Mouse (Mus musculus): Measurements from ENCODE around the gene Zfp451. TPM values are rescaled to one million over a fixed set of nuclear protein-coding genes. Genes with fewer than 3 reads are reported as not detected.
"Not testable (repeated sequence)": the region's sequence is repeated elsewhere in the genome, so short reads cannot be mapped to it uniquely, and the experiment has no call there.

Gene Zfp451
- total RNA-seq (2021): 10 to 100 TPM; 10.9 to 12.1 TPM
- long read RNA-seq, experiment 1, full-length matches to known transcripts: 6 of 11 reads
- long read RNA-seq, experiment 1, partial matches to known transcripts: 0 of 11 reads
- long read RNA-seq, experiment 1, other reads (novel, unspliced or antisense): 5 of 11 reads
- long read RNA-seq, experiment 2, full-length matches to known transcripts: 3 of 8 reads
- long read RNA-seq, experiment 2, partial matches to known transcripts: 1 of 8 reads
- long read RNA-seq, experiment 2, other reads (novel, unspliced or antisense): 4 of 8 reads

DNA sequence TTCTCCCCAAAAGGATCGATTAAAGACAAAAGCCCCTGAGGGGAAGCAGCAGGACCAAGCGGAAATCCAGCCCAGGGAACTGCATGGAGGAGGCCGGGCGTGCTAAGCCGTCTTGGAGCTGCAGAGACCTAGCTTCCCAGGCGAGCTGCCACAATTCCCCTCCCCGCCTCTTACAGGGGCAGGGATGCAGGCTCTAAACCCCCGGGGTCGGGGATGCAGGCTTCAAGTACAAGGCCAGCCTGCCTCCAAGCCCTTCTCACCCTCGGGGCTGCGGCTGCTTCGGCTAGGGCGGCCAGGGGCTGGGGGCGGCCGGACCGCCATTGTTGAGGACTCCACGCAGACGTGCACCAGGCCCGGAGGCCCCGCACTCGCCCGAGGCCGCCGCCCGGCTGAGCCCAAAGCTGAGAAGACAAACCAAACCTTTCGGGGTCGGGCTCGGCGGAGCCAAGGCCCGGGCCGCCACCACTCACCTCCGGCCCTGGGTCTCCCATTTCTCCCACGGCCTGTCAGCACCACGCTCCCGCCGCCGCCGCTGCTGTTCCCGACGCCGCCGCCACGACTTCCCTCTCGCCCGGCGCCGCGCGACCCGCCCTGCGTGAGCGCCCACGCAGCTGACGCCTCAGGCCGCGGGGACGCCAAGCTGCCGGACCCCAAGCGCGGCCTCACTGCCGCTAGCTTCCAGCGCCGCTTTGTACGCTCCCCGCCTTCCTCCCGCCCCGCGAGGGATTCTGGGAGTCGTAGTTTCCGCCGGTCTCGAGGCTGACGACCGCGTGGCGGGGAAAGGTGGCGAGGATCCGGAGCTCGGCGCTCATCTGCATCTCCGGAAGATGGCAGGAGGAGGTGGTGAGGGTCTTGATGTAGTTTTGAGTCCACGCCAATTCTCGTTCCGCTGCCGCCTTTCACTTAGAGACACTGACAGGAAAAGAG, at the start of gene Zfp451:
Gene Zfp451, minus strand, starts transcription at position 728 of the 927 bp plus-strand sequence.
- intact Hi-C loops (cut with DNase I): no loop called here
- H3K4me3 ChIP-seq: peak within 1 kb of the TSS; percentile 84
- H3K27ac ChIP-seq: peak within 1 kb of the TSS; percentile 94
- TF ChIP-seq CTCF (IDR thresholded peaks at IDR 0.05): peak; percentile 45
- peak; percentile 94 for DNase-seq

DNA sequence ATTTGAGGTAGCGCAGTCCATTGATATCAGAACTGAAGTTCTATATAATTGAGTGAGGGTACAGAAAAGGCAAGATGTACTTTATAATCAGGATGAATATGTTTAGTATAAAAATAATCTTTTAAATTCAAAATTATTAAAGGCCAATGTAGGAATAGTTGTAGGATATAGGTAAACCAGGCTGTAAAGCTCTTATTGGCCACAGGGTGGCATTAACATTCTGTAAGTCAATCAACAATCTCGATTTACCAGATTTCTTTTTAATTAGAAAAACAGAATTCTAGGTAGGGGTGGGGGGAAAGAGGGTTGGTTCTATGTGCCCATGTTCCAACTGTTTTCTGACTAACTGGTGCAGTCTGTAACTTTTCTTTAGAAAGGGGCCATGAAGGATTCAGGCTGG, 32.4 kb upstream of the Zfp451 start:
- intact Hi-C loops (cut with DNase I): no loop called here
- peak; percentile 18; the same call in 1 of the 2 replicates for TF ChIP-seq CTCF (IDR thresholded peaks at IDR 0.05)
- no peak overlapping the region for H3K4me3 ChIP-seq
- no peak overlapping the region for H3K27ac ChIP-seq
- no peak for DNase-seq

GRCm38 (mm10) chr1:33843823-33844222, 29.4 kb upstream of the Zfp451 start:
- intact Hi-C loops (cut with DNase I): no loop called here
- no peak for DNase-seq
- TF ChIP-seq CTCF (IDR thresholded peaks at IDR 0.05): no peak
- no peak overlapping the region for H3K27ac ChIP-seq
- no peak overlapping the region for H3K4me3 ChIP-seq

DNA sequence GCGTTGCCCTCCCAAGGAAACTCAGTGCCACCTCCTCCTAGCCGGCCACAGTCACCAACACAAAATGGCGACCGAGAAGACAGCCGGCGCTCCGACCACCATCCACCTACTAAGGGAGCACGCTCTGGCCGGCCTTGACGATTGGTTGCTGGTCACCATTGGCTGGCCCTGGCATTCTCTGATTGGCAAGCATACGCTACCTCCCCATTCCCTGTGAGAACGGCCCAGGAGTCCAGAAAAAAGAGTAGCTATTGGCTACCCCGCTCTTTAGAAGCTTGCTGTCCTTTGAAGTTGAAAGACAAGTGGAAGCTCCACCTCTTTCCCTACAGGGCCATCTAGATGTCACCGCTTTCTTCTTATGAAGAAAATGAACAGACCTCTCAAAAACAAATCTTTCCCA, 24.6 kb upstream of the Zfp451 start:
- H3K27ac ChIP-seq; H3K4me3 ChIP-seq; DNase-seq; intact Hi-C loops (cut with DNase I): not testable (repeated sequence)

DNA sequence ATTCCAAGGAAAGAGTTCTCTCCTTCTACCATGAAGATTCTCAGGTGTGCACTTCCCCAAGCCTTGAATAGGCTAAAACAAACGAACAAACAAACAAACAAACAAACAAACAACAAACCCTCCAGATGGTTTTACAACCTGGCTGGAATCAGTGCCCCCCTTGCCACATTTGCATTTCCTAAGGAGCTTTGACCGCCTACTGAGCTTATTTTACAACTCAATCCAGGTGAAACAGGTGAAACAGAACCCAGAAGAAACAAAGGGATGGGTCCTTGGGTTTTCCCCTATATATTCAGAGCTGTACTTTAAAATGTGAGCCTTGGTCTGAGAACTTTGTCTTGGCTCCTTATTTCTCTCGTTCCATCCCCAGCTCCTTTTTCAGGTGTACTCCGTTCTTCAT, 16.2 kb upstream of the Zfp451 start:
- Histone ChIP-seq H3K27ac (no peak overlapping the region), H3K4me3 (no peak overlapping the region)
- intact Hi-C loops (cut with DNase I): no loop called here
- no peak for DNase-seq
- no peak for TF ChIP-seq CTCF (IDR thresholded peaks at IDR 0.05)

- Histone ChIP-seq H3K27ac (no peak overlapping the region), H3K4me3 (no peak overlapping the region)
- no peak for TF ChIP-seq CTCF (IDR thresholded peaks at IDR 0.05)
- DNase-seq: no peak
- intact Hi-C loops (cut with DNase I): no loop called here
Observed at GRCm38 (mm10) chr1:33817931-33818330, 3.5 kb upstream of the Zfp451 start.

DNA sequence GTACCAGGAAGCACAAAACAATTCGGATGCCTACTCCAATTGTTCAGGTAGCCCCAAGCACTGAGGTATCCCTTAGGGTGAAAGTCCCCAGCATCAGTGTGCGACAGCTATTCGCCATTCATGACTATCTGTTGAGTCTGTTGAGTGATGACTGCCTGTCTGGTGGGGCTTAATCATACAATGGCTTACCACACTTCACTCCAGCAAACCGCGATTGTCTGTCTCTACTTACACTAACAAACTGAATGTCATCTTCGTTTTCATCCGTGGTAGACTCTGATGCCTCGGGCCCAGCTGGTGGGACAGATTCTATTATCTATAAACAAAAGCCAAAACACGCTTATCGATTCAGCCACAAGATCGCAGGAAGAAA, 914 bp downstream of the Zfp451 start:
- no peak for DNase-seq
- TF ChIP-seq CTCF (IDR thresholded peaks at IDR 0.05): no peak
- intact Hi-C loops (cut with DNase I): no loop called here

DNA sequence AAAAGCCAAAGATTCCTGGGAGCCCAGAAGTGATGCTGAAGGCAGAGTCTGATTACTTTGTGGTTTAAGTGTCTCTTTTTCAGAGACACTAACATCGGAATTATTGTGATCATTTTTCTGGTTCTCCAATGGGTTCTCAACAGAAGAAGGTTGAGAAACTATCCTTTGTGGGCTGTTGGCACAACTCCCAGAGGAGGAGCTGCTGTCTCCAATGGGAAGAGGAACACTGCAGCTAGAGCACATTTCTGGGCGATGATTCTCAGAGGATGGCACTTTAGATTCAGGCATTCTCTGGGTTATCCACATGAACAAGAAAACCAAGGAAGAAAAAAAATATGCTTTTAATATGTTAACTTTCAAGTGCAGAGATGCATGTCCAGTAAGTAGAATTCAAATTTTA, 11.1 kb downstream of the Zfp451 start:
- no peak for DNase-seq
- intact Hi-C loops (cut with DNase I): no loop called here
- TF ChIP-seq CTCF (IDR thresholded peaks at IDR 0.05): no peak
- Histone ChIP-seq H3K4me3 (no peak overlapping the region), H3K27ac (no peak overlapping the region)

More for the DNA sequence above, 914 bp downstream of the Zfp451 start:
- Histone ChIP-seq H3K27ac (peak overlapping the region; percentile 94), H3K4me3 (peak overlapping the region; percentile 84)

DNA sequence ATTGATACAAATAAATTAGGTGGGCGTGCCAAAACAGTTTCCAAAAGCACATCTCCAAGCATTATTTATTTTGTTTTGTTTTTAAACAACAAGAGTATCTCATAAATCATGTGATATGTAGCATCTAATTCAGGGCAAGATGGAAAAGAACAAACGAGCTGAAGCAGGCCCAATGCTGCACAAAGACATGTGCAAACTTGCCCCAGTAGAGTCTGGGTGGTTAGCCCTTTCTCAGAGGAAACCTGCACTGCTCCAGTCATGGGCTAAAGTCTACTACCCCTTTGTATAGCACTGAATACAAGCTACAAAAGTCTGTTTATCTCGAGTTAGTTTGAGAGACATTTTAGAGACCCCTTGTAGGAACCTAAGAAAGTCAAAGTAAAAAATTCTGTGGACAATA, 14.8 kb downstream of the Zfp451 start:
- no peak for TF ChIP-seq CTCF (IDR thresholded peaks at IDR 0.05)
- H3K27ac ChIP-seq: no peak overlapping the region
- H3K4me3 ChIP-seq: no peak overlapping the region
- no peak for DNase-seq
- intact Hi-C loops (cut with DNase I): no loop called here

- Histone ChIP-seq H3K27ac (peak overlapping the region; percentile 13; the same call in 1 of the 2 replicates), H3K4me3 (no peak overlapping the region)
- intact Hi-C loops (cut with DNase I): no loop called here
- no peak for DNase-seq
- TF ChIP-seq CTCF (IDR thresholded peaks at IDR 0.05): no peak
Observed at GRCm38 (mm10) chr1:33788493-33788892, 25.9 kb downstream of the Zfp451 start.

- Histone ChIP-seq H3K27ac (no peak overlapping the region), H3K4me3 (no peak overlapping the region)
- intact Hi-C loops (cut with DNase I): no loop called here
- no peak for TF ChIP-seq CTCF (IDR thresholded peaks at IDR 0.05)
- DNase-seq: no peak
Observed at GRCm38 (mm10) chr1:33788072-33788471, 26.3 kb downstream of the Zfp451 start.

DNA sequence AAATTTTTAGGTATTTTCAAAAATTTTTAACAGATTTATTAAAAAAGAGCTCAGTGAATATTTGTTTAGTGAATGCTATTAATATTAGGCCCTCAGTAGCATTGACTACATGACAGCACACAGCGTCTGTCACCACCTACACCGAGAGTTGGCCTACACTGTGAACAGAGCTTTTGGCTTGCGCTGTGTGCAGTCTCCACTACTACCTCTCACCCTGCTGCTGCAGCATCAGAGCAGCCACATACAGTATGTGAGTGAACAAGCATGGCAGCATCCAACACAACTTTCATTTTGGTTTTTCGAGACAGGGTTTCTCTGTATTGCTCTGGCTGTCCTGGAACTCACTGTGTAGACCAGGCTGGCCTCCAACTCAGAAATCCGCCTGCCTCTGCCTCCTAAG, 29.8 kb downstream of the Zfp451 start:
- intact Hi-C loops (cut with DNase I): no loop called here

GRCm38 (mm10) chr1:33776175-33776611, 38.2 kb downstream of the Zfp451 start:
- no peak overlapping the region for H3K27ac ChIP-seq
- intact Hi-C loops (cut with DNase I): no loop called here
- no peak for TF ChIP-seq CTCF (IDR thresholded peaks at IDR 0.05)
- H3K4me3 ChIP-seq: no peak overlapping the region
- no peak for DNase-seq

More for the DNA sequence above, 29.8 kb downstream of the Zfp451 start:
- Histone ChIP-seq H3K27ac (no peak overlapping the region), H3K4me3 (no peak overlapping the region)
- no peak for TF ChIP-seq CTCF (IDR thresholded peaks at IDR 0.05)
- no peak for DNase-seq

All from gastrocnemius, adult 2 months (tissue).